Mouse (Mus musculus) liver, embryonic 11.5 days (tissue): ENCODE measurements around the gene Tmem211. TPM values are rescaled to one million over a fixed set of nuclear protein-coding genes. Genes with fewer than 3 reads are reported as not detected.

ENCODE experiments used
- ATAC-seq: fragments of 200-750 bp; cut with Nextera tagmentation; replicated peaks from 2 replicates; pipeline ENCODE4 v1.8.0; 2017; ENCODE audit warnings: moderate number of reproducible peaks, mild to moderate bottlenecking, moderate TSS enrichment, moderate library complexity; ENCODE audit not compliant: low FRiP score
- DNase-seq: peaks from one replicate; pipeline ENCODE4 v3.0.0-alpha.2; 2017; ENCODE audit warnings: low spot score
- H3K27ac ChIP-seq: fragments of 300-500 bp; sonication (generic); 2 replicates; pipeline ENCODE4 v1.5.1; 2014; ENCODE audit warnings: mild to moderate bottlenecking, low read depth, low read length, control low read depth
- H3K27me3 ChIP-seq: fragments of 300-500 bp; sonication (generic); replicated peaks from 2 replicates; pipeline ENCODE4 v1.6.1; 2014; ENCODE audit warnings: low read length, mixed read lengths; ENCODE audit not compliant: control insufficient read depth, insufficient read depth
- H3K36me3 ChIP-seq: fragments of 300-500 bp; sonication (generic); 2 replicates; pipeline ENCODE4 v1.6.1; 2014; ENCODE audit warnings: mild to moderate bottlenecking, low read length, moderate library complexity, mixed read lengths; ENCODE audit not compliant: control insufficient read depth, insufficient read depth
- H3K4me1 ChIP-seq: fragments of 300-500 bp; sonication (generic); replicated peaks from 2 replicates; pipeline ENCODE4 v1.6.1; 2014; ENCODE audit warnings: low read length, mixed read lengths; ENCODE audit not compliant: control insufficient read depth, insufficient read depth
- H3K4me2 ChIP-seq: fragments of 300-500 bp; sonication (generic); 2 replicates; pipeline ENCODE4 v1.6.1; 2014; ENCODE audit warnings: mild to moderate bottlenecking, control low read depth, moderate library complexity
- H3K4me3 ChIP-seq: fragments of 300-500 bp; sonication (generic); 2 replicates; pipeline ENCODE4 v1.5.1; 2014; ENCODE audit warnings: low read depth, low read length, control low read depth
- H3K9ac ChIP-seq: fragments of 300-500 bp; sonication (generic); 2 replicates; pipeline ENCODE4 v1.6.1; 2014; ENCODE audit warnings: low read depth, low read length, control low read depth
- H3K9me3 ChIP-seq: fragments of 300-500 bp; sonication (generic); 2 replicates; pipeline ENCODE4 v1.6.1; 2016; ENCODE audit warnings: low read length, inconsistent platforms, mixed read lengths; ENCODE audit not compliant: control insufficient read depth
- WGBS: fragments of 180-500 bp; shearing (Covaris S2); extraction: QIAGEN DNeasy Blood & Tissue Kit; methylation state at CpG from one replicate; pipeline ENCODE4 v1.1.7; 2014; 5-methylcytosine and 5-hydroxymethylcytosine counted together
- polyA plus RNA-seq: library from polyadenylated mRNA; unstranded; fragments of >200 nt; fragmentation: Nextera tagmentation; extraction: Ambion mirVana; gene quantifications from 2 replicates; pipeline ENCODE4 v1.2.1, GENCODE M21; 2014

Tmem211 gene
- polyA plus RNA-seq, 1 experiment from 2014 or later, result not detected

DNA sequence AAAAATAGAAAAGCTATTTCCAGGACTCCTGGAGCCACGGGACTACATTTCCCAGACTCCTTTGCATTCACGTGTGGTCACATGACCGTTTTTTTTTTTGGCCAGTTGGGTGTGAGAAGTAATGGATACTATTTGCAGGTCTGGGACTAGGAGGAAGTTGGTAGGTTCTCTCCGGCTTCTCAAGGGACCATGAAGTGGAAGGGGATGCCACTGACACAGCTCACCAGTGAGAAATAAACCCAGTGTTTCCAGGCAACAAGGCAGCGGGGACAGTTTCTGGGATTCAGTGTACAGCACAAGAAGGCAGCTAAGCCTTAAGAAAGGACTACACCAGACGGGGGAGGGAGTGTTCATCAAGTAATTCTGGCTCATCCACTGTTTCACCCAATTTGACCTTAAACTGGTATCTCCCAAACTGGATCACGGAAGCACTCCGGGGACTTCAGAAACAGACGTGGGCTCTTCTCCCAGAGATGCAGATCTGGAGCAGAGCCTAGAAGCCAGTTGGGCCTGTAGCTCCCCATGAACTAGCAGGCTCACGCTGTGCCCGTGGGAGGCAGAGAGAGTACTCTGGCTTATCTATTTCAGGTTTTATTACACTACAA, 44.6 kb downstream of the Tmem211 start:
- Histone ChIP-seq H3K4me2 (no peak overlapping the region), H3K36me3 (no peaks in the 10 kb centered on the region), H3K9ac (no peak overlapping the region), H3K27ac (no peak overlapping the region), H3K27me3 (no peaks in the 10 kb centered on the region), H3K4me1 (no peaks in the 10 kb centered on the region), H3K9me3 (no peaks in the 10 kb centered on the region), H3K4me3 (no peak overlapping the region)
- no peak for ATAC-seq
- DNase-seq, result no peak
- WGBS, result 58% methylated on average over 11 of the region's 11 CpGs

DNA sequence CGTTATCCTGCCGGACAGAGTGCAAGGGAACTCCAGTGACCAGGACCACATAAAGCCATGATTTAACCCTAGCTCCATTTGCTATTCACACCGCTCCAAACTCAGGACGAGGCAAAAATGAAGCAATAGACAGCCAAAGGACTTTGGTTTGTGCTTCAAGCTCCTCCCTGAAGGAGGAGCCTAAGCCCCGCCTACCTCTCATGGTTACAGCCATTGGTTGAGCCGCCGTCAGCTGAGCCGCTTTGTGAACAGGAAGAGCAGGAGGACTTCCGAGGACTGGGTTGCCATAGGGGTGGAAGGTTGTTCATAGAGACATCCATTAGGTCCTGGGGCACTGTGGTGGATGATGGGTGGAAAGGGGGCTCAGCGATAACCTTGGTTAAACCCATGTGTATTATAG, 49.1 kb downstream of the Tmem211 start:
- WGBS, result 62% methylated on average over 10 of the region's 10 CpGs
- no peaks in the 10 kb centered on the region for H3K4me1 ChIP-seq

DNA sequence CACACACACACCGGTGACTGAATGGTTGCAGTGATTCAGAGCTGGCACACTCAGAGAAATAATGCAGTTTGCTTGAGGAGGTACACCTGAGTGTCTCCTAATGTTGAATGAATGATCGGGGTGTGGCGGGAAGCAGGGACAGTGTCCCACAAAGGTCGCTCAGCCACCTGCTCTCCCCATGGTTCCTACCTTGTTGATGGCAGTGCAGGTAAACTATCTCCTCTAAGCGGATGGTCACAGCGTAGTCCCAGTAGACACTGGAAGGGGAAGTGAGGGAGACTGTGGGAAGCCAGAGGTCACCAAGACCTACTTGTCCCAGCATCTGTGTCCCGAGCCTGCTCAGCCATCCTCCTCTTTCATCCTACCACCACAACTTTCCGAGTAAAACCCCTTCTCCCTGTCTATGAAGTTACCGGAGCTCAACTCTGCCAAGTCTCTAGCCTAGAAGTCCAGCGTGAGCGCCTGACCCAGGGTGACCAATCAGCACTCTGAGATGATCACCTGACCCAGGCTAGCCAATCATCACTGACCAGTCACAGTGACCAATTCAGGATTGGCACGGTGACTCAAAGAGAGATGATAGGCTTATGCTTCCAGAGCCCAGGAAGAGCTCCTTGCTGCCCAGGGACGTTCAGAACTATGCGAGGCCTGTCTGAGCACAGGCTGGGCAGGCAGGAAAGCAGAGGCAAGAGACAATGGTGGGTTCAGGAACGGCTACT, 53.6 kb downstream of the Tmem211 start:
- Histone ChIP-seq H3K27ac (no peak overlapping the region), H3K4me1 (no peaks in the 10 kb centered on the region), H3K36me3 (no peaks in the 10 kb centered on the region), H3K4me3 (peak overlapping the region; percentile 36), H3K27me3 (no peaks in the 10 kb centered on the region), H3K9me3 (no peaks in the 10 kb centered on the region), H3K9ac (0 out of 2 replicates have a peak overlapping the region, but pooled peaks have one; percentile 25), H3K4me2 (peak overlapping the region; percentile 43; the same call in 1 of the 2 replicates)
- WGBS, result 26% methylated on average over 15 of the region's 15 CpGs
- DNase-seq, result no peak
- peak; percentile 70 for ATAC-seq

More for the DNA sequence above, 49.1 kb downstream of the Tmem211 start:
- Histone ChIP-seq H3K27ac (no peak overlapping the region), H3K9ac (no peak overlapping the region), H3K36me3 (no peaks in the 10 kb centered on the region), H3K9me3 (no peaks in the 10 kb centered on the region), H3K4me3 (no peak overlapping the region), H3K4me2 (no peak overlapping the region), H3K27me3 (no peaks in the 10 kb centered on the region)
- ATAC-seq (no peak), DNase-seq (no peak)

DNA sequence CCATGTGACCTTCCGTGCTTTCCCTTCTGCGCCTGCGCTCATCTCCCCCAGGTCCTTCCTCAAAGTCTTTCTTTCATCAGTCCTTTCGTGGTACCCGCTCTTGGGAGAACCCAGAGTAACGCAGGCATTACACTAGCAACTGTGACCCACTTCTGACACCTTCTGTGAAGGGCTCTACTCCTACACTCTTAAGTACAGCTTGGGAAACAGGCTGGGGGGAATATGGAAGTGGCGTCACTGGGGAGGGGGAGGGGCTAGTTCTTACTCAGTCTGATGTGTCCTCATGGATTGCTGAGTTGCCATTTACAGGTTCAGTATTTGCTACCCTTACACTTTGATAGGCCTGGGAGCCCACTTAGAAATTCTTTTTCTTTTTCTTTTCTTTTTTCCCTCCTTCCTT, 54.8 kb downstream of the Tmem211 start:
- no peak for ATAC-seq
- no peaks in the 10 kb centered on the region for H3K4me1 ChIP-seq
- H3K27ac ChIP-seq, result no peak overlapping the region
- H3K4me2 ChIP-seq, result no peak overlapping the region
- H3K9me3 ChIP-seq, result no peaks in the 10 kb centered on the region
- H3K9ac ChIP-seq, result no peak overlapping the region
- H3K36me3 ChIP-seq, result no peaks in the 10 kb centered on the region
- no peaks in the 10 kb centered on the region for H3K27me3 ChIP-seq
- 87% methylated on average over 7 of the region's 7 CpGs for WGBS
- H3K4me3 ChIP-seq, result no peak overlapping the region
- no peak for DNase-seq

DNA sequence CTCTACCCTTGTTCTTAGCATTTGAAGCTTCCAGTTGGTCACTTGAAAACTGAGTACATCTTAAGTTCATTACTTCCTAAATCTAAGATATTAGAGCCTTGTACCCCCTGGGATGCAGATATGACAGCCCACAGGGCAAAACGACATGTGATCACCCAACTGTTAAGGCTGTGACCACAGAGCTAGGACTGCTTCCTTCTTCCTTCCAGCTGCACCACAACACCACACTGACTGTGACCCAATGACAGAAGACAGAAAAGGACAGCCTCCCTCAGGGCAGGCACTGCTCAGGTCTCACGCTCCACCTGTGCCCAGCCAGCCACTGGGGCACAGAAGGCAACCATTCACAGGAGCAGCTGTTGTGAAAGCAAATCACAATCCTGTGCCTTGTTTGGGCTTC, 57.0 kb downstream of the Tmem211 start:
- Histone ChIP-seq H3K4me2 (no peak overlapping the region), H3K4me3 (no peak overlapping the region), H3K27me3 (peaks cover 20% of the 10 kb centered on the region), H3K36me3 (no peaks in the 10 kb centered on the region), H3K9ac (no peak overlapping the region), H3K9me3 (no peaks in the 10 kb centered on the region), H3K27ac (no peak overlapping the region), H3K4me1 (no peaks in the 10 kb centered on the region)
- ATAC-seq, result no peak
- no peak for DNase-seq
- WGBS, result 44% methylated on average over 2 of the region's 2 CpGs

DNA sequence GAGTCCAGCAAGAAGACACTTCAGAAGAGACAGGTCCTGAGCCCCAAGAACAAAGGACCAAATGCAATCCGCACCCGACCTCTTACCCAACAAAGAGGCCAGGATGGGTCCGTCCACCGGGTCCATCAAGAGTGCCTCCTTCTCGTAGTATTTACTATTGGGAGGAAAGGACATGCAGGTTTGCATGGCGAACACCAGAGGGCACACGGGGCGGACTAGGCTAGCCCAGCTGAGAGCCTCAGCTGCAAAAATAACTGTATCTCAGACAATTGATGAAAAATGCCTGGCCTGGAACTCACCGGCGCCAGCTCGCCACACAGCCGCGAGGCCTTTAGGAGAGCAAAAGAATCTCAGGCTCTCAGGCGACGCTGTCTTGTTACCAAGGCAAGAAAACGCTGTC, 58.8 kb downstream of the Tmem211 start:
- Histone ChIP-seq H3K27ac (no peak overlapping the region), H3K4me3 (no peak overlapping the region), H3K36me3 (no peaks in the 10 kb centered on the region), H3K4me1 (no peaks in the 10 kb centered on the region), H3K4me2 (no peak overlapping the region), H3K9ac (no peak overlapping the region), H3K9me3 (no peaks in the 10 kb centered on the region), H3K27me3 (peaks cover 26% of the 10 kb centered on the region)
- no peak for ATAC-seq
- DNase-seq, result no peak
- WGBS, result 55% methylated on average over 16 of the region's 16 CpGs

DNA sequence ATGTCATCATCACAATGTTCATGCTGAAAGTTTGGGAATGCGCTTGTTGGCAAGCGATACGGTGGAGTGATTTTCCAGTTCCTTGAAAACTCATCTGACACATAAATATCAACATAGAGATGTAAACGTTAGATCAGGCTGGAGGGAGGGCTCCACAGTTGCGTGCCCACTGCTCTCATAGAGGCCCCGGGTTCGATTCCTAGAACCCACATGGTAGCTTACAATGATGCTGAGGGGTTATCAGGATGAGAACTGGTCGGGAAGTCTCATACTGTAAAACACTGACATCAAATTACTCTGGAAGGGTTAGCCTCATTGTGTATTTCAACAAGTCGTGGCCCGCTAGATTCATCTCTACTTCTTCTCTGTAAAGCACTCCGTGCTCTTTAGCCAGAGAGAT, 59.3 kb downstream of the Tmem211 start:
- Histone ChIP-seq H3K4me2 (no peak overlapping the region), H3K4me1 (no peaks in the 10 kb centered on the region), H3K27ac (no peak overlapping the region), H3K4me3 (no peak overlapping the region), H3K9ac (no peak overlapping the region), H3K9me3 (no peaks in the 10 kb centered on the region), H3K36me3 (no peaks in the 10 kb centered on the region), H3K27me3 (peaks cover 26% of the 10 kb centered on the region)
- DNase-seq (no peak), ATAC-seq (no peak)
- WGBS, result 74% methylated on average over 11 of the region's 11 CpGs

DNA sequence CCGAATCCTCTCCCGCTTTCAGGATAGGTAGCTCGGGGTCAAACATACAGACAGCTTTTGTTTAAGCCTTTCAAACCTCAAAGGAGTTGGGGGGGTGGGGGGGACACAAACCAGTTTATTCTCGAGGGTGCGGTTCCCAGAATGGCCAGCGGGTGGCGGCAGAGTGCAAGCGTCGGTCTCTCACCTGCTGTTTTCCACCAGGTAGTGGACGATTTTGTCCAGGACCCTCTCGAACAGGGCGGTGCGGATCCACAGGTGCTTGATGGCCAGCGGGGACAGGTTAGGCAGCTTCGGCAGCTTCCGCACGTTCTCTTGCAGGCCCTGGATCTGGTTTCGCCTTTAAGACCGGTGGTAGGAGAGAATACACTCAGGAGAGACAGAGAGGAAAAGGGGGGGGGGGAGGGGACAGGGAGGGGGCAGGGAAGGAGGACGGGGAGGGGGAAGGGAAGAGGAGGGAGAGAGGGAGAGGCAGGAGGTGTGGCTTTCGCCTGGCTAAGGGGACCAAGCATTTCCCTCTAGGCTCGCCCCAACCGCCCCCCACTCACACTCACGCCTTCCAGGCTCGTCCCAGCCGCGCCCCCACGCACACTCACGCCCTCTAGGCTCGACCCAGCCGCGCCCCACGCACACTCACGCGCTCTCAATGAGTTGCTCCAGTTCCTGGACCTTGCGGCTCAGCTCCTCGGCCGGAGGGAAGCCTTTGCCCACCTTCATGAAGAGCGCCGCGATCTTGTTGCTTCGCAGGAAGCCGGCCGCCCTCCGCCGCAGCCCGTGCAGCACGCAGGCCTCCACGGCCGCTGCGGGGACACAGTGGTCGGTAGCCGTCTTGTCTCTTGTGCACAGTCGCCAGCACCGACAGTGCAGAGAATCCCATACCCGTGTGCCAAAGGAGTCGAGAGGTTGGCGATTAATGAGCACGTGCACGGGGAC, 60.1 kb downstream of the Tmem211 start:
- no peaks in the 10 kb centered on the region for H3K9me3 ChIP-seq
- ATAC-seq (no peak), DNase-seq (no peak)
- no peaks in the 10 kb centered on the region for H3K4me1 ChIP-seq
- H3K9ac ChIP-seq, result no peak overlapping the region
- WGBS, result 6% methylated on average over 59 of the region's 60 CpGs
- no peaks in the 10 kb centered on the region for H3K36me3 ChIP-seq
- no peak overlapping the region for H3K27ac ChIP-seq
- H3K4me2 ChIP-seq, result peak overlapping the region; percentile 17; the same call in 1 of the 2 replicates
- peaks cover 26% of the 10 kb centered on the region for H3K27me3 ChIP-seq
- H3K4me3 ChIP-seq, result no peak overlapping the region
